Mouse (Mus musculus) lung, postnatal 0 days (tissue): ENCODE results near the gene Sphk1. TPM values are rescaled to one million over a fixed set of nuclear protein-coding genes. Genes with fewer than 3 reads are reported as not detected.
"Not testable (repeated sequence)": the region's sequence is repeated elsewhere in the genome, so short reads cannot be mapped to it uniquely, and the experiment has no call there.

Experiments used
- ATAC-seq: fragments of 200-750 bp; cut with Nextera tagmentation; 2 replicates; pipeline ENCODE4 v1.8.0; 2017; ENCODE audit warnings: moderate library complexity
- DNase-seq: peaks from one replicate; pipeline ENCODE4 v3.0.0-alpha.2; 2016; ENCODE audit warnings: low spot score
- H3K27ac ChIP-seq: fragments of 300-500 bp; sonication (generic); 2 replicates; pipeline ENCODE4 v1.5.1; 2014; ENCODE audit warnings: antibody characterized with exemption, mild to moderate bottlenecking, low read length, mixed read lengths
- H3K27me3 ChIP-seq: fragments of 300-500 bp; sonication (generic); replicated peaks from 2 replicates; pipeline ENCODE4 v1.6.1; 2014; ENCODE audit warnings: low read length, mixed read lengths; ENCODE audit not compliant: insufficient read depth
- H3K36me3 ChIP-seq: fragments of 300-500 bp; sonication (generic); 2 replicates; pipeline ENCODE4 v1.6.1; 2014; ENCODE audit warnings: low read length, mixed read lengths; ENCODE audit not compliant: insufficient read depth
- H3K4me1 ChIP-seq: fragments of 300-500 bp; sonication (generic); 2 replicates; pipeline ENCODE4 v1.6.1; 2014; ENCODE audit warnings: antibody characterized with exemption, low read depth, low read length, mixed read lengths; ENCODE audit not compliant: insufficient read depth
- H3K4me2 ChIP-seq: fragments of 300-500 bp; sonication (generic); replicated peaks from 2 replicates; pipeline ENCODE4 v1.6.1; 2014; ENCODE audit warnings: low read depth, mild to moderate bottlenecking, low read length, moderate library complexity, mixed read lengths
- H3K4me3 ChIP-seq: fragments of 300-500 bp; sonication (generic); 2 replicates; pipeline ENCODE4 v1.5.1; 2014; ENCODE audit warnings: low read depth, low read length
- H3K9ac ChIP-seq: fragments of 300-500 bp; sonication (generic); replicated peaks from 2 replicates; pipeline ENCODE4 v1.6.1; 2014; ENCODE audit warnings: low read depth, mild to moderate bottlenecking
- H3K9me3 ChIP-seq: fragments of 300-500 bp; sonication (generic); 2 replicates; pipeline ENCODE4 v1.6.1; 2016; ENCODE audit warnings: low read length, mixed read lengths
- CTCF ChIP-seq: IDR thresholded peaks from 2 replicates; pipeline ENCODE4 v1.5.1; 2016; ENCODE audit warnings: antibody characterized with exemption, mild to moderate bottlenecking
- EP300 ChIP-seq: IDR thresholded peaks from 2 replicates; pipeline ENCODE4 v1.6.1; 2016; ENCODE audit warnings: antibody characterized with exemption, mild to moderate bottlenecking, control low read depth
- WGBS: fragments of 180-500 bp; shearing (Covaris S2); extraction: QIAGEN DNeasy Blood & Tissue Kit; methylation state at CpG from one replicate; pipeline ENCODE4 v1.1.7; 2014; 5-methylcytosine and 5-hydroxymethylcytosine counted together
- polyA plus RNA-seq: library from polyadenylated mRNA; unstranded; fragments of >200 nt; fragmentation: Nextera tagmentation; extraction: Ambion mirVana; gene quantifications from 2 replicates; pipeline ENCODE4 v1.2.1, GENCODE M21; 2015

Gene Sphk1
- polyA plus RNA-seq, 1 experiment from 2014 or later, result 56.3 TPM

DNA sequence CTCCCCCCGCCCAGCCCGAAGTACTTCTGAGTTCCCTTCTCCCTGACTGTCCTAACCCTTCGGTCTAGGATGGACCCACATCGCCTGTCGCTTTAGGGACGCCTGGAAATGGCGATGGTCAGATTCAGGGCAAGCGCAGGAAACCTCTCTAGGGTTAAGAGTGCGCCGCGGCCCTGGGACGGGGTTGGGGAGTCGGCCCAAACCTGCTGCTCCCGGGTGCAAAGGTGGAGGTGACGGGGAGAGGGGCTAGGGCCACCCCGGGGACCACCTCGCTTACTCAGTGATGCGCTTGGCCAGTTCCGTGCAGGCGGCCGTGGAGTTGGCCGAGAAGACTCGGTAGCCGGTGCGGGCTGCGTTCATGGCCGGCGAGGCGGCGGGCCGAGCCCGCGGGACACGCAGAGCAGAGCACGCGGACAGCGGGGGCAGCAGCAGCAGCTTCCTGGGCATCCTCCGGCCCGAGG lies 40.9 kb upstream of the Sphk1 start:
- peak overlapping the region; percentile 90 for H3K4me3 ChIP-seq
- H3K27me3 ChIP-seq, result no peaks in the 10 kb centered on the region
- H3K9me3 ChIP-seq, result no peaks in the 10 kb centered on the region
- peaks cover 2% of the 10 kb centered on the region; the same call in 1 of the 2 replicates for H3K4me1 ChIP-seq
- H3K36me3 ChIP-seq, result peaks cover 14% of the 10 kb centered on the region; the same call in 1 of the 2 replicates
- under 1% methylated on average over 35 of the region's 39 CpGs for WGBS
- peak; percentile 30 for DNase-seq
- peak overlapping the region; percentile 87 for H3K4me2 ChIP-seq
- peak; percentile 18 for ATAC-seq
- TF ChIP-seq CTCF (no peak), EP300 (no peak)
- H3K9ac ChIP-seq, result peak overlapping the region; percentile 71
- peak overlapping the region; percentile 88 for H3K27ac ChIP-seq

DNA sequence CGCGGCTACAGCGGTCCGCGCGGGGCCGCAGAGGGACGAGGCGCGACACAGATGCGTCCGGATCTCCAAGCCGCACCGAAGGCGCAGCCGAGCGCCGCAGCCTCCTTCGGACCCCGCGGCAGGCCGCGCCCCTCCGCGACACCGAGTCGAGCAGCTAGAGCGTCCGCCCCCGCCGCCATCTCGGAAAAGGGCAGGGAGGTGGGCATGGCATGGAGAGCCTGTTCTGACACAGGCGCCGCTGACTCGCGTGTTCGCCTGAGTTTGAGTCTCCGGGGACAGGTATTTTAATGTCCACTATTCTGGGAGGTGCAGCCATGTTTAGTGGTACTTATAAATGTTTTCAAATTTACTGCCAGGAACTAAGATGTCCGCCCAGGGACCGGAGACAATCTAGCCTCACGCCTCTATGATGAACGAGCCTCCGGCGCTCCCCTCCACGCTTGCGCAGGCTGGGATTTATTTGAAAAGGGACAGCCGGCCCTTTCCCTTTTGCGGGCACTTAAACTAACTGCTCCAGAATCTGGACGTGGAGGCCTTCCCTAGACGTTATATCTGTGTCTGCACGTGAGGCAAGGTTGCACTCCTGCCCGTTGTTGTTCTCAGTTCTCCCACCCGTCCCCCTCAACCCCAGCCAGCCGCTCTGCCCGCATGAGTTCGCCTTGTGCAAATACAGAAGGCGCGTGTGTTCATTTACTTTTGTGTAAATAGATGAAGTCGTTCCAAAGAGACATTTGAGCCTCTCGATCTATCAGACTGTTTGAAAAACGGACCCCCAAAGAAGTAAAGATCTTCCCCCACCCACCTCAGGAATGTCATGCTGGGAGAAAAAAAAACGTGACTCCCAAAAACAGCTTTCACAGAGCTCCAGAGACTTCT lies 40.3 kb upstream of the Sphk1 start:
- peak overlapping the region; percentile 88 for H3K27ac ChIP-seq
- peak overlapping the region; percentile 90 for H3K4me3 ChIP-seq
- DNase-seq (peak; percentile 95), ATAC-seq (peak; percentile 90)
- H3K9ac ChIP-seq, result peak overlapping the region; percentile 71
- H3K4me1 ChIP-seq, result peaks cover 2% of the 10 kb centered on the region; the same call in 1 of the 2 replicates
- under 1% methylated on average over 62 of the region's 62 CpGs for WGBS
- no peaks in the 10 kb centered on the region for H3K27me3 ChIP-seq
- H3K36me3 ChIP-seq, result peaks cover 8% of the 10 kb centered on the region; the same call in 1 of the 2 replicates
- TF ChIP-seq CTCF (no peak), EP300 (no peak)
- peak overlapping the region; percentile 87 for H3K4me2 ChIP-seq
- no peaks in the 10 kb centered on the region for H3K9me3 ChIP-seq

DNA sequence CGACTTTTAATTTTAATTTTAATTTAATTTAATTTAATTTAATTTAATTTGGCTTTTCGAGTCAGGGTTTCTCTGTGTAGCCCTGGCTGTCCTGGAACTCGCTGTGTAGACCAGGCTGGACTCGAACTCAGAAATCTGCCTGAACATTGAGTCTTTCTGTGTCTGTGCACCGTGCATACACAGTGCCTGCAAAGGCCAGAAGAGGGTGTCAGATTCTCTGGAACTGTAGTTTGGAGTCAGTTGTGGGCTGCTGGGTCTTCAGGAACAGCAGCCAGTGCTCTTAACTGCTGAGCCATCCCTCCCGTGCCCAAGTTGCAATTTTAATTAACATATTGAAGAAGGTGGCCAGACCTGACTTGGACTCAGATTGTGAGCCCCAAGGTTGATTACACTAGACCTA lies 39.4 kb upstream of the Sphk1 start:
- no peak for DNase-seq
- Histone ChIP-seq H3K36me3 (0 out of 2 replicates have a peak, but pooled peaks cover 6% of the 10 kb centered on the region), H3K4me2 (no peak overlapping the region; the same call in 1 of the 2 replicates), H3K27me3 (no peaks in the 10 kb centered on the region), H3K9ac (no peak overlapping the region), H3K27ac (no peak overlapping the region; the same call in 1 of the 2 replicates), H3K9me3 (no peaks in the 10 kb centered on the region), H3K4me1 (peaks cover 2% of the 10 kb centered on the region; the same call in 1 of the 2 replicates), H3K4me3 (no peak overlapping the region)
- ATAC-seq, result no peak
- TF ChIP-seq EP300, result no peak
- TF ChIP-seq CTCF, result no peak
- WGBS, result 57% methylated on average over 6 of the region's 6 CpGs

DNA sequence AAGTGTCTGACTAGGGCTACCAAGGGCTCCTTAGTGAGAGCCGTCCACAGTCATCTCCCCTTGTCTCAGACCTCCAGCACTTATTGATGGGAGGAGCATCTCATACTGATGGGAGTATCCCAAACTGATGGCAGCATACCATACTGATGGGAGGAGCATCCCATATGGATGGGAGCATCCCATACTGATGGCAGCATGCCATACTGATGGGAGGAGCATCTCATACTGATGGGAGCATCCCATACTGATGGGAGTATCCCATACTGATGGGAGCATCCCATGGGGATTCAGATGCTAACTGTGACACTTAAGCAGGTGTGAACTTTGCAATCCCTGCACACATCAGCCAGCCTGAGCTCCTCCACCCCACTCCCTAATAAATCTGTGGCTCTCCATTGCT lies 38.2 kb upstream of the Sphk1 start:
- H3K9ac ChIP-seq, H3K4me1 ChIP-seq, H3K9me3 ChIP-seq, H3K4me2 ChIP-seq, H3K27ac ChIP-seq, H3K4me3 ChIP-seq, DNase-seq, H3K27me3 ChIP-seq, H3K36me3 ChIP-seq, ATAC-seq: not testable (repeated sequence)
- 70% methylated on average over 1 of the region's 1 CpGs for WGBS

DNA sequence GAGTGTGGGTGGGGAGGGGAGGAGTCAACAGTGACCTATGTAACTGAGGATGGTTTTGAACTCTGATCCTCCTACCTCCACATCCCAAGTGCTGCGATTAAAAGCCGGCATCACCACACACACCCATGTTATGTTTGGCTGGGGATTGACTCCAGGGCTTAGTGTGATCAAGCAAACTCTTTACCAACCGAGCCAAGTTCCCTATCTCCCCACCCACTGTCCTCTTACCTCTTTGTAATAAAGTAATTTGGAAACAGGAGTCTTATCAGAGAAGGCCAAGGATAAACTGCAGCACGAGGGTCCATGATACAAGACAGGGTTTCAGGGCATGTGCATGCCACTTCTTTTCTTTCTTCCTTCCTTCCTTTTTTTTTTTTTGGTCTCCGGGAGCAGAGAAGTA lies 37.5 kb upstream of the Sphk1 start:
- Histone ChIP-seq H3K27me3 (no peaks in the 10 kb centered on the region), H3K27ac (no peak overlapping the region), H3K4me1 (peaks cover 2% of the 10 kb centered on the region; the same call in 1 of the 2 replicates), H3K9ac (no peak overlapping the region), H3K4me2 (no peak overlapping the region), H3K4me3 (no peak overlapping the region), H3K36me3 (no peaks in the 10 kb centered on the region), H3K9me3 (no peaks in the 10 kb centered on the region)
- ATAC-seq (no peak), DNase-seq (no peak)
- 72% methylated on average over 5 of the region's 5 CpGs for WGBS
- no peak for TF ChIP-seq EP300

DNA sequence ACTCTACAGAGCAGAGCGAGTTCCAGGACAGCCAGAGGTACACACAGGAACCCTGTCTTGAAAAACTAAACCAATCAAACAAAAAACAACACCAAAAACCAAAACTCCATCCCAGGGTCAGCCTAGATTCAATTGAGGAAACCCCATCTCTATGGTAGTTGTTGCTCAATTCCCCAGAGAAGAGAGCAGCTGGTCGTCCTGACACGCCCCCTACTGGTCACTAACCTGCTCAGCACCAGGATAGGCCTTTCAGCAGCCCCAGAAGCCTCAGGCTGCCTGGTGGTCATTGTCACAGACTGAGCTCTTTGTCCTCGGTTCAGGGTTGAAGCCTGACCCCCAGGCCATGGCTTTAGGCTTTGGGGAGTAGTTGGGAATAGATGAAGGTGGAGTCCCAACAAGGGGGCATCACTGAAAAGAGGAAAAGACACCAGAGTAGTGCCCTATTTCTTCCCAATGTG lies 36.9 kb upstream of the Sphk1 start, which contains the start of gene Prpsap1:
Prpsap1 (minus strand) TSS at position 408 of the 458 bp plus-strand sequence.
- Histone ChIP-seq H3K4me2 (no peak within 1 kb of the TSS), H3K27ac (peak within 1 kb of the TSS; percentile 72), H3K9me3 (no peaks in the 10 kb centered on the region), H3K4me3 (no peak within 1 kb of the TSS), H3K9ac (no peak within 1 kb of the TSS), H3K4me1 (peaks cover 2% of the 10 kb centered on the region; the same call in 1 of the 2 replicates), H3K27me3 (no peaks in the 10 kb centered on the region), H3K36me3 (no peaks in the 10 kb centered on the region)
- peak; percentile 91 for DNase-seq
- 28% methylated on average over 4 of the region's 4 CpGs for WGBS
- peak; percentile 25 for ATAC-seq
- TF ChIP-seq CTCF (peak; percentile 85), EP300 (no peak)
